Mouse (Mus musculus) liver, adult (tissue): ENCODE data around the gene Zfp446.
A peak's percentile ranks its signal among the peaks of the same experiment; 100 is the strongest.

Experiments
- GATA4 ChIP-seq: IDR thresholded peaks from 2 replicates; pipeline ENCODE4 v1.6.1; 2014; ENCODE audit warnings: mild to moderate bottlenecking, low read length; ENCODE audit not compliant: insufficient replicate concordance

Zfp446 gene

DNA sequence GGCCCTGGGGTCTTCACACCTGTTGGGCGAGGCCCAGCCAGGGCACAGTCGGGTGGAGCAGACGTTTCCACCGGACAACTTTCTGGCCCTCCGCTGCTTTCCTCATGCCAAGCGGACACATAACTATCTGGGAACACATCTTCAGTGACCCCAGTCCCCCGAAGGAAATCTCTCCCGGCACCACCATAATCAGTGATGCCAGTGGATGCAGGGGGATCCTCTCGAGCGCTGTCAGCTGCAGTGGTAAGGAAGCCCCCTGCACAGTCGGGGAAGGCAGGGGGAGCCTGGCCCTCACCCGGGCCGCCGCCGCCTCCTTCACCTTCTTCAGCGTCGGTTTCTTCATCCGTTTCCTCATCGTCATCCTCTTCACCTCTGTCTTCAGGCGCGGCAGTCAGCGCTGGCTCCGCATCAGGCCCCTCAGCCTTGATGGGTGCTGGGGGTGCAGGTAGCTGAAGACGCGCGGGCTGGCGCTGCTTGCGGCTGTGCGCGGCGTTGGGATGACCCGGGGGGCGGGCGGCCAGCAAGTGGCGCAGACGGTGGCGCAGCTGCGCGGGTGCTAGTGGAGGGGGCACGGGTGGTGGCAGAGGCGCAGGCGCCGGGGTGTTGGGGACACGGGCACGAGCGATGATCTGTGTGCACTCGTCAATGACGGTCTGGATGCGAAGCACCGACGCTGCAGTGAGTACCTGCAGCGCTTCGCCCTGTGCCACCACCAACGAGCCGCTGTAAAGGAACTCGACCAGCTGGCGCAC, 29.9 kb downstream of the Zfp446 start:
- no peak for TF ChIP-seq GATA4

GRCm38 (mm10) chr7:13009143-13010004, 31.7 kb downstream of the Zfp446 start:
- TF ChIP-seq GATA4, result peak; percentile 66; the same call in 1 of the 2 replicates

DNA sequence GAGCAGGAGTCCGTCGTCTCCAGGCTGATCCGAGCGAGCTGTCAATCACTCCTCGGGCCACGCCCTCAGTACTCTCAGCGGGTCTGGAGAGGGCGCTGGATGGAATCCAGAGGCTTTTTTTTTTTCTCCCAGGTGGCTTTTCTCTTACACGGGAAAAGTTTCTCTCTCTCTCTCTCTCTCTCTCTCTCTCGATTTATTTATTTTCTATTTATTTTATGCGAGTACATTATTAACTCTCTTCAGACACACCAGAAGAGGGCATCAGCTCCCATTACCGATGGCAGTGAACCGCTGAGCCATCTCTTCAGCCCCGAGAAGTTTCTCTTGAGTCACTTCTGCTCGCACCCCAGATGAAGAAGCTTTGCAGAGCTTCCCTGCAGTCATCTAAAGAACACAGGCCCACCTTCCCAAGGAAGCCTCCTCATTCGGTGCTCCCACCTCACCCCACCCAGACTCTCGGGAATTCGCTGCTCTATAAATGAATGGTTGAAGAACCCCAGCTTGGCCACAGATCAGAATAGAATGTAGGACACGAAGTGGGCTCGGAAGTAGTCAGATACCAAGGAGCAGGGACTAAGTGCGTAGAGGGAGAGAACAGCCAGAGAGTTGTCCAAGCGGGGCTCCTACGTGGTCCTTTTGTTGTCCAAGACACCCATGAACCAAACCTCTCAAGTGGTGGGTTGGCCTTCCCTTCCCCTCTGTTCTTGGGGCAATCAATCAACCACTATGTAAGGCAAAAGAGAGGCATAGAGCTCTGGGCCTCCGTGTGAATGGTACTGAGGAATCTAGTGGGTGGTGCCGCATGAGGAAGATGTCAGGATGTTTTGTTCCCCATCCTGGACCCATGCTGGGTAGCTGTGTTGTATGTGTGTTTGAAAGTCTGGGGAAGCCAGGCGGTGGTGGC, 32.6 kb downstream of the Zfp446 start, which contains the start of gene Zbtb45:
Gene Zbtb45, minus strand, starts transcription at position 30 of the 904 bp plus-strand sequence.
- TF ChIP-seq GATA4, result no peak

DNA sequence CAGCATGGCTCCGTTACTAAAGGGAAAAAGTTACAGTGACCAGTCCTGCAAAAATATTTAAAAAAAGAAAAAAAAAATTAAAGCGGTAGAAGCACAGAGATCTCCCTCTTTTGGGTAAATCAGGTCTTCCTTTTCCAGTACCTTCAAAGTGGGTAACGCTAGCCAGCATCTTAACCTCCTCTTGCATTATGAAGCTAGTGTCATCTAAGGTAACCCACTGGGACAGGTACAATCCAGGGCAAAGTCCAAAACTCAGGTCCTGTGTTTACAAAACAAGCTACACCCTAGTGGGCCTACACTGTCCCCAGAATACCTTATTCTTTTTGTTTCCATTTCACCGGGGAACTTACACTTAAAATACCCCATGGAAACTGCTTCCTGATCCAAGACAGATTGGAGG, 36.0 kb downstream of the Zfp446 start:
- TF ChIP-seq GATA4, result no peak

DNA sequence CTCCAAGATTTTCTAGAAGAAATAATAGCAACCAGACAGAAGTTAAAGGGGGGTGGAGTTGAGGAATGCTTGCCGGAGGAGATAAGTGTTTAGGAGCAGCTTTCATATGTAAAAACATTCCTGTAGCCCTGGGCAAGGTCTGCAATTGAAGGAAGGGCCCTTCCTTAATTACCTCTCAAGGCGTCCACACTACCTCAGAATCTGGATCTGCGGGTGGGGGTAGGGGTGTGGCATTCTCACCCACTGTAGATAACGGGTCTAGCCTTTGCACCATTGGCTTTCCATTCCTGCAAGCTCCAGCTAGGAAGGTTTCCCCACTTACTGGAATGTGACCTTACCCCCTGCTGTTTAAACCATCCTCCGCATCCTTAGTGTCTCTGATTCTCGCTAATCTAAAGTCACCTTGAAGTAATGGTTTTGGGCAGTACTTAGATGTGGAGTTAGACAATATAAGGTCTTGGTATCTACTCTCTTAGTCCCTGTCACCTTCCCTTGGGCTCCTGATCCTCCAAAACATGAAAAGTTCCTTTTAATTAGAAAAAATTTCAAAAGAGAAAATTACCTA, 36.7 kb downstream of the Zfp446 start:
- TF ChIP-seq GATA4, result no peak

DNA sequence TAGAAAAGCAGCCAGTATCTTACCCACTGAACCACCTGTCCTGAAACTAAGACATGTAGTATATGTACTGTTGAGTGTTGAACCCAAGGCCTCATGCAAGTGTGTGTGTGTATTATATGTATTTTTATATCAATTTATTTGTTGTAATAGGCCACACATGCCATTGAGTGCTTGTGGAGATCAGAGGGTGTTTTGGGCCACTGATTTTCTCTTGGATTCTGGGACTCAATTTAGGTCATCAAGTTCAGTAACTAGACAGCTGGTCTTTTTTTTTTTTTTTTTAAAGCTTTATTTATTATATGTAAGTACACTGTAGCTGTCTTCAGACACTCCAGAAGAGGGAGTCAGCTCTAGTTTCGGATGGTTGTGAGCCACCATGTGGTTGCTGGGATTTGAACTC, 37.6 kb downstream of the Zfp446 start:
- TF ChIP-seq GATA4, result no peak

GRCm38 (mm10) chr7:13022773-13023535, 45.3 kb downstream of the Zfp446 start:
- TF ChIP-seq GATA4, result no peak

GRCm38 (mm10) chr7:13023928-13024731, 46.5 kb downstream of the Zfp446 start:
- TF ChIP-seq GATA4, result peak; percentile 60; the same call in 1 of the 2 replicates

GRCm38 (mm10) chr7:13024805-13025204, 47.2 kb downstream of the Zfp446 start:
- TF ChIP-seq GATA4, result no peak

GRCm38 (mm10) chr7:13025511-13026112, 48.0 kb downstream of the Zfp446 start:
- no peak for TF ChIP-seq GATA4

DNA sequence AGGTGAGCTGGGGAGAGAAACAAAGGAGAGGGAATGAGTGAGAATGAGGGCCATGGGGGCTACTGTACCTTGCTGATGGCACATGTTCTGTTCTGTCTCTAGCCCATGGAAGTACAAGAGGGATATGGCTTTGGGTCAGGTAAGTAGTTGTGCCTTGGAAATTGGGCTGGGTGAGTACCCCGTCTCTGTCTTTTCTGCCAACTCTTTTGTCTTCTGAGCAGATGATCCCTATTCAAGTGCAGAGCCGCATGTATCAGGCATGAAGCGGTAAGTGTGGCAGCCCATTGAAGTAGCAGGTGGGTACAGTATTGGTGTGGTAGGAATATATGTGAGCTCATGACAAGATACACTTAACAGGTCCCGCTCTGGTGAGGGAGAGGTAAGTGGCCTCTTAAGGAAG, 51.3 kb downstream of the Zfp446 start:
- TF ChIP-seq GATA4, result no peak

DNA sequence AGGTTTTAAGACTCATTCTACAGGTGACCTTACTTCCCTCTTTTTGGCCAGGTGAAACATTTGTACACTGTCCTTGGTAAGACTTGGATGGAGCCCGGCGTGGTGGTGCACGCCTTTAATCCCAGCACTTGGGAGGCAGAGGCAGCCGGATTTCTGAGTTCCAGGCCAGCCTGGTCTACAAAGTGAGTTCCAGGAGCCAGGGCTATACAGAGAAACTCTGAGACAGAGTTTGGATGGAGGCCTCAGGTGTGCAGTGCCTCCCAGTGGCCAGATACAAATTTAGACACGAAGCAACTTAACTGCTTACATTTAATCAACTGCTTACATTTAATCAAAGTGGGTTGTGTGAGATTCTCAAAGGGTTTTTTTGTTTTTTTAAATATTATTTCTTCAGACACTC, 53.4 kb downstream of the Zfp446 start:
- no peak for TF ChIP-seq GATA4

GRCm38 (mm10) chr7:13031983-13032382, 54.3 kb downstream of the Zfp446 start:
- TF ChIP-seq GATA4, result no peak

DNA sequence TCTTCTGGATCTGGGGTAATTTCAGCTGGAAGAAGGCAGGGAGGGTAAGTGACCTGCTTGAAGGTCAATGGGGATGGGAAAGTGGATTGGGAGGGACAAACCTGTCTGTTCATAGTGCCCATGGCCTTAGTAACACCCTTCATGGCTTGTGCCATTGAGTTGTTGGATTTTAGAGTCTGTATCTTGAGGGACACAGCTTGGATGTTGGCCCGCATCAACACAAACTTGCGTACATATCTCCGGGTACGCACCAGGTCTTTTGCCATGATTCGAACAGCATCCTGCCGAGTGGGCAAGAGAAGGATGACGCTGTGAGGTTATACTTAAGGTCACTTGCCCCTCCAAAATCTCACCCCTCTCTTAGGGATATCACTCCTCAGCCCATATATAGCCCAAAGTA, 54.9 kb downstream of the Zfp446 start:
- TF ChIP-seq GATA4, result no peak
